Mouse (Mus musculus) lung, postnatal 0 days (tissue): ENCODE measurements at regions not wholly inside any gene's neighbourhood (a gene's known extent, or its start where the extent isn't known, plus 50 kb on each side); places are given as distances from the start of the nearest gene placed in this dataset.

Experiments
- CTCF ChIP-seq: IDR thresholded peaks from 2 replicates; pipeline ENCODE4 v1.5.1; 2016; ENCODE audit warnings: antibody characterized with exemption, mild to moderate bottlenecking
- EP300 ChIP-seq: IDR thresholded peaks from 2 replicates; pipeline ENCODE4 v1.6.1; 2016; ENCODE audit warnings: antibody characterized with exemption, mild to moderate bottlenecking, control low read depth

GRCm38 (mm10) chr14:87255484-87256208 lies 114.6 kb upstream of the Diaph3 start:
- TF ChIP-seq CTCF = no peak
- no peak for TF ChIP-seq EP300
